Mouse (Mus musculus): ENCODE measurements at regions not wholly inside any gene's neighbourhood (a gene's known extent, or its start where the extent isn't known, plus 50 kb on each side); places are given as distances from the start of the nearest gene placed in this dataset.
A peak's percentile ranks its signal among the peaks of the same experiment; 100 is the strongest.

GRCm38 (mm10) chrX:98375437-98375836 lies 226.9 kb downstream of the Ar start:
- no peak for DNase-seq (ENCODE audit: low read depth, low spot score)

- no peak for DNase-seq (ENCODE audit: low read depth, low spot score)
Observed at GRCm38 (mm10) chrX:98380247-98380905, 231.8 kb downstream of the Ar start.

- DNase-seq (ENCODE audit: low read depth, low spot score) = no peak
Observed at GRCm38 (mm10) chrX:98384017-98384416, 235.4 kb downstream of the Ar start.

- no peak for DNase-seq (ENCODE audit: low read depth, low spot score)
Observed at GRCm38 (mm10) chrX:98392376-98392775, 243.8 kb downstream of the Ar start.

GRCm38 (mm10) chrX:98409090-98409489 lies 260.5 kb downstream of the Ar start:
- no peak for DNase-seq (ENCODE audit: low read depth, low spot score)

- no peak for DNase-seq (ENCODE audit: low read depth, low spot score)
Observed at GRCm38 (mm10) chrX:98419437-98419836, 270.9 kb downstream of the Ar start.

GRCm38 (mm10) chrX:98452026-98452425 lies 303.5 kb downstream of the Ar start:
- DNase-seq (ENCODE audit: low read depth, low spot score) = no peak

DNA sequence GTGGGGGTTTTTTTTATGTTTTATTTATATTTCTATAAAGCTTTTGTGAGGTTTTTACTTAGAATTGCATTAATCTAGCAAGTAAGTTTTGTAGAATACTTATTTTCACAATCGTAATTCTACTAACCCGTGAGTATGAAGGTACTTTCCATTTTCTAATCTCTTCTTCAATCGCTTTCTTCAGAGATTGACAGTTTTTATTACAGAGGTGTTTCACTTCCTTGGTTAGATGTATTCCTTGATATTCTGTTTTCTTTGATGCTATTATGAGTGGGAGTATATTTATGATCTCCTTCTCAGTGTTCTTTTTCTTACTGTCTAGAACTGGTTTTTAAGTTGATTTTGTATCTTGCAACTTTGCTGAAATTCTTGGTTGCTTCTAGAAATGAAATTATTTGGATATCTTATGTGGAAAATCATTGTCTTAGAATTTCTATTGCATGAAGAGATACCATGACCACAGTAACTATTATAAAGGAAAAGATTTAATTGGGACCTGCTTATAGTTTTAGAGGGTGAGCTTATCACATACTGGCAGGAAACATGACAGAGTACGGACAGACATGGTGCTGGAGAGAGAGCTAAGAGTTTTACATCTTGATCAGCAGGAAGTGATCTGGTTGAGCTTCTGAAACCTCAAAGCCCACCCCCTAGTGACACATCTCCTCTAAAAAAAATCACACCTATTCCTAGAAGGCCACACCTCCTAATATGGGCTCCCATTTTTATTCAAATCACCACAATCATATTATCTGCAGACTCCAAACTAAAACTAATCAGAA lies 328.1 kb downstream of the Ar start:
- peak; percentile 49 for DNase-seq (ENCODE audit: low read depth, low spot score)
